Mouse (Mus musculus): ENCODE data around the gene Limd1.
A peak's percentile ranks its signal among the peaks of the same experiment; 100 is the strongest.

The Limd1 gene

DNA sequence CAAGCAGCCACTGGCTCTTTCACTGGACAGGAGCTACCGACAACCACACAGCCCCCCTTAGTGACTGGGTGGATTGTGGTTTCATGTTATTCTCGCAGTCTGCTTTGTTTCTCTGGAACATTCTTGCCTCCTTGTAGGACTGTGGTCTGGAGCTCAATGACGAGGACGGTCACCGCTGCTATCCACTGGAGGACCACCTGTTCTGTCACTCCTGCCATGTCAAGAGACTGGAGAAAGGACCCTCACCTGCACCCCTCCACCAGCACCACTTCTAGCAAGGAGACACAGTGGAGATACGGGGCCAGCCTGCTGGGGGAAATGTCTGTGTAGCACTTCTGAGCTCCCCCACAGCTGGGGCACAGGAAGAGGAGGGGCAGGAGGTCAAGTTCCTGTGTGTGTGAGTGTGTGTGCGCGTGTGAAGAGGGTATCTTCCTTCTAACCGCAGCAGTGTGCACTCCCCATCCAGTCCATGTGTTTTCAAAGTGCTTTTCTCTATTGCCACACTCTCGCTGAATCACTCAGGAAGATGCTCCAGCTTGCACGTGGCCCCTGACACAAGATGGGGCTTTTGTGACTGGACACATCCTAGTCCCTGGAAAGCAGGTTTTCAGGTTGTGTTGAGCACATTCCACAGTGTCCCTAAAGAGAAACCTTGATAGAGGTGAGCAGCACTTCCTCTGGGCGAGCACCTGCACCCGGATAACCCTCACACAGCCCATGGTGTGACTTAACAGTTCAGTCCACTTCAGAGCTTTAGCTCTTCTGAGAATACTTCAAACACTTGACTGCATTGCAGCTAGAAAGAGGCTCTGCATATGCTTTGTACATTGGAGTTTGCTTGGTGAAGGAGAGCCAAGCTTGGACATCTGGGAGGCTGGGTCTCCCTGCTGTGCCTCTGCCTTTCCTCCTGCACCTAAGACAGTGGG lies 40.7 kb downstream of the Limd1 start:
- no peak for DNase-seq

DNA sequence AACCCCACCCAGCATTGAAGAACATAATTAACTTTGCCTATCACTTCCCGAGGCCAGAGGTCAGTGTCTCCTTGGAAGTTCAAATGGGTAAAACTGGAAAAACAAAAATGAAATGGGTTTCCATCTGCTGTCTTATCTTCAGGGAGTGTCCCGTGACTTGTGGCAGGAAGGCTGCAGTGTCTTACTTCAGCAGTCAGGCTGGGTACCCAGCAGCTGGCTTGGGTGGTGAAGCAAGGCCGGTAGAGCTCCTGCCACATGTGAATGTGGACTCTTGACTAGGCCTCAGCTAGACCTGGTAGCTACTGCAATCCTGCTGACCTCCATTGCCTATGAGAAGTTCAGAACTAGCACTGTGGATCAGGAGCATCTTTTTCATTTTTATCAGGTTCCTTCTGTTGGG lies 42.2 kb downstream of the Limd1 start:
- no peak for DNase-seq

DNA sequence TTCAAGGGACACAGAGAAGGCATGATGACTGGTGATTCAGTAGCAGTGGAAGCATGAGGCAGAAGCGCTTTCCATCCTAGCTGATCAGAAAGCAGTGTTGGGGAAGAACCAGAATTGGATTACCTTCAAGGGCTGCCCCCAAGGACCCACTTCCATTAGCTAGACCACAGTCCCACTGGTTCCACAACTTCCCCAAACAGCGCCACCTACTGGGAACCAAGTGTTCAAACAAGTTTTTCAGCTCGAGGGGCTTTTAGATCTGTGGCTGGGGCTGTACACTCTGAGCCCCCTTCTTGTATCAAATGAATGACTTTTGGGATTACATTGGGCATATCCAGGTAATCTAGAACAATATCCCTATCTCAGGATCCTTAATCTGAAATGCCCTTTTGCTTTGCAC lies 45.2 kb downstream of the Limd1 start:
- no peak for DNase-seq

DNA sequence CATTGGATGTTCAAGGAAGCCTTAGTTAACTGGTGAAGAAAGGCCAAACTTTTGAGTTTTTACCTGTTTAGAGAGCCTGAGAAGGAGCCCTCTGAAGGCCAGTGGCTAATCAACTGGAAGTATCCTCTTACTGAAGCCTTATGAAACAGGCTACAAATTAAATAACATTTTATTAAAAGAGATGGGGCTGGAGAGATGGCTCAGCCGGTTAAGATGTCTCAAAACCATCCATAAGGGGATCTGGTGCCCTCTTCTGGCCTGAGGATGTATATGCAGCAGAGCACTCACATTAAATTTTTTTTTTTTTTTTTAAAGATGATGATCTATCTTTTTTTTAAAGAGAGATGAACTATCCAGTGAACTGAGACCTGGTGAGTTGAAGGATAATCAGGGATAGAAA lies 46.6 kb downstream of the Limd1 start:
- peak; percentile 76 for DNase-seq

DNA sequence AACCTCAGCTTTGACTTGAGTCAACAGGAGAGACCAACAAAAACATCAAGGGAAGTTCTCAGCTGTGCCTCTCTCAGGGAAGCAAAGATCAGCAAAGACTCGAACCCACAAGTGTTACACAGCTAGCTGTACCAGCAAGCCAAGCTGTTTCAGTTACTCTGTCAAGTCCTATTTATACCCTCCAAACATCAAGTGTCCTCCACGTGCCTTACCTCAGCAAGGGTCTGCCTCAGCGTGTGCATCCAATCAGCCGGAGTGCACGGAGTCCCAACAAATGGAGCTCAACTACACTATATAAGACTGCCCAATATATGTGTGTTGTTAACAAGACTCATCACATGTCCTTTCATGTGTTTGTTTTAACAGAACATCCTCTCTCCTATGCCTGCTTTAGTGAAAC lies 48.0 kb downstream of the Limd1 start:
- DNase-seq: no peak

DNA sequence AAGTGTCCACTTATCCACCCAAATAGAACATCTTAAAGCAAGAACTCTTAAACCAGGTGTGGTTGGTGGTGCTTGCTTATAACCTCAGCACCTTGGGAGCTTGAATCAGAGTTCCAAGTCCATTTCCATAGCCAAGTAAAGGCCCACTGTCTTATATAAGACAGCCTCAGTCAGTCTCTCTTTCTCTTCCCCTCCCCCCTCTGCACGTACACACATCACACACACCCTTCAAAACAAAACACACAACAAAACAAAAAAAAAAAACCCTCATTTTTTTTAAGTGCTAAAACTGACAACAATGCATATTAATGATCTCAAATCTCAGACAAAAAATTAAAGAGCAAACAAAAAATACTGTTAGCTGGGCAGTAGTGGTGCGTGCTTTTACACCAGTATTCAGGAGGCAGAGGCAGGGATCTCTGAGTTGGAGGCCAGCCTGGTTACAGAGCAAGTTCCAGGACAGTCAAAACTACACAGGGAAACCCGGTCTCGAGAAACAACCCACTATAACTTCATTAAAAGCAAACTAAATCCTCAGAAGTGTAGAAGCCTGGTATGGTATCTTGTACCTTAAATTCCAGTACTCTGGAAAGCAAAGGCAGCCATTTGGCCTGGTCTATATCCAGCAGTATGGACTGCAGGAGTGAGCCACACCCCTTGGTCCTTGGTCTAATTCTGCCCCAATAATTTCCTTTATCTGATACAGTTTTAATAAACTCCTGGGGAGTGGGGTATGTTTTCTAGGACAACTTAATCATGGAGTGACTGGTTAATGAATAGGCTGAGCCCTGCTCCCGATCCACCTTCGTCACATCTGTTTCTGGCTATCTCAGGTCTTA lies 49.8 kb downstream of the Limd1 start:
- peak; percentile 62 for DNase-seq

DNA sequence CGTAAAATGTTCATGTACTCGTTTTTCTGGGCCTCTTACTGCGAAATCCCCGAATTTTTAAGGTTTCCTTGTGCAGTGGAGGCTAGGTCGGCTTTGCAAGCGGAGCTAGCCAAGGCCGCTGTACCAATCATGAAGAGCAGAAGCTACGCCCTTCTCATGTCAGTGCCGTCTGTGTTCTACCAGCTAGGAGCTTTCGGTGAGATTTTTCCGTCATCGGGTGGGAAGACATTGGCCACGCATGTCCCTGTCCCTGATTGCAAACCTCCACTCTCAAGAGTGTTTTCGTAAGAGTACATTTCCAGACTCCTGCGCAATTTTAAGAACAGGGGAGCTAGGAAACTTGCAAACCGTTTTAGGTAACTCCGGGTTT lies 50.4 kb downstream of the Limd1 start:
- no peak for DNase-seq

DNA sequence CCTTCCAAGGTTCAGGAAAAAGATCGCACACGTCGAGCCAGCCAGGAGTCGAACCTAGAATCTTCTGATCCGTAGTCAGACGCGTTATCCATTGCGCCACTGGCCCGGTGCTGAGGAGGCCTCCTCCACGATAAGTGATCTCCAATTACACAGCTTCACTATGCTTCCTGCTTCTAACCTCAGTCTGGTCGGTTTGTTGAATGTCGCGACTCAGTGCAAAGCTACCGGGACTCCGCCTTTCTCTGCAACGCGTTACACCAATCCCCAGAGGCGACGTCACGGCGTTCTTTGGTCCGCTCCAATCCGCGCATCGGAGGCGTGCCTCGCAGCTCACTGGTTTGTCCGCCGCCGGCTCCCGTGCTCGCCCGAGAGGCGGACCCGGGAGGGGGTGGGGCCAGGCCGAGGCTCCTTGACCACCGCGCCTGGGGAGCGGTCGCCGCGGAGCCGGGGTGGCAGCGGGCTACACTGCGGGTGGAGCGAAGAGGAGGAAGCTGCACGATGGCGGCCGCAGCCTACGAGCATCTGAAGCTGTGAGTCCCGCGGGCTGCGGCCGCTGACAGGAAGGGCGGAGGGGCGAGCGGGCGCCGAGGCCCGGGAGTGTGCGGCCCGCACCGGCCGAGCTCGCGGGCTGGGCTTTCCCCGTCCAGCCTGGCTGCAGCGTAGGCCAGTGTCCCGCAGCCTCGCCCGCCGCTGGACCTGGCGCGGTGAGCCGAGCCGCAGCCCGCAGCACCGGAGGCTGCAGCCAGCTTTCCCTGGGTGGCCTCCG lies 51.1 kb downstream of the Limd1 start, which contains the start of gene Sacm1l:
Gene Sacm1l, plus strand, starts transcription at position 368 of the 766 bp plus-strand sequence.
- peak; percentile 98 for DNase-seq

DNA sequence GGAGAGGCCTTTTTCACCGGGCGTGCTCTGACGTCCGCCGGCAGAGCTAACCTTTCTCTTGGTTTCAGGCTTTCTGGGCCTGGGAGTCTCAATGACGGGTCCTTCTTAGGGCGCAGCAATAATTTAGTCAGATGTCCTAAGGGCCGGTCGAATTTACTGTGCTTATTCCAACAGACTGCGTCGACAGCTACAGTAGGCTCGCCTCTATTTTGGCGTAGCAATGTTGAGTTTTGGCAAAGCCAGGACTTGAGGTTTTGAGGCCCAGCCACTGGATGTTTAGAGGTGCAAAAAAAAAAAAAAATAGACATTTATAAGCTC lies 51.6 kb downstream of the Limd1 start:
- DNase-seq: no peak

DNA sequence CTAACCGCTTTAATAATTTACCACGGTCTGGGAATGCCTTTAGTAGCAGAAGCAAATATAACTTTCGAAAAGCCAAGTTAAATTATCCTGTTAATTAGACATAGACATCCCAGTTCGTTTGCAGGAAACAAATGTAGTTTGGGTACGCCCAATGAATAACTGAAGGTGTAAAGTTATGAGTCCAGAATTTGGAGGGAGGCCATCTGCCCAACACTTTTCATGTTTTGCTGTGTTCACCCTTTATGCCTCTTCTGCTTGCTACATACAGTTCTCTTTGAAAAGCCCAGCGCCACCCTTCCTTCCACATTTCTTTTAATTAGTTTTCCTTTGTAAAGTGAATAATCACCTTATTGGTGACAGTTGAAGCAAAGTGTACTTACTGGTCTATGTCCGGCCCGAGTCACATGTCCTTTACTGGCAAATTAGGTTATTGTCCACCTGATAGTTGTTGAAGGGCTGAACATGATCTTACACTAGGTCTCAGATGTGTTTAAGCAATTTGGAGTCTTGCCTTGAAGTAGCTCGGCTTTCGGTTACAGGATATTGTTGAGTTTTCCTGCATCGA lies 52.1 kb downstream of the Limd1 start:
- no peak for DNase-seq

DNA sequence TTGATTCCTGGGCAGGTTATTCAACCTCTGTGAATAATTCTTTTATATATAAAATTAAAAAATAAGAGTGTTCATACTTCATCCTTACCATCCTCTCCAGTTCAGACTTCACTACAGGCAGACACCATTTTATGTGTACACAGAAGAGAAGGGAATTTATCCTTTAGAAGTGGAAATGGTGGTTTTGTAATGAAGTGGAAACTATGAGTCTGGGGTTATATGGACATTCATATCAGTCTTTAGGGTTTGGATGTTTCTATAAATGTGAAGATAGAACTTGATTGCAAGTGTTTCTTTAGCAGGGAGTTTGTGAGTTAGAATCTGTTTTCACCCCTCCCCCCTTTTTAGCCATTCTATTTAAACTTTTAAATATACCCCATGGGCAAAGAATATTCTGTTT lies 52.7 kb downstream of the Limd1 start:
- DNase-seq: no peak

DNA sequence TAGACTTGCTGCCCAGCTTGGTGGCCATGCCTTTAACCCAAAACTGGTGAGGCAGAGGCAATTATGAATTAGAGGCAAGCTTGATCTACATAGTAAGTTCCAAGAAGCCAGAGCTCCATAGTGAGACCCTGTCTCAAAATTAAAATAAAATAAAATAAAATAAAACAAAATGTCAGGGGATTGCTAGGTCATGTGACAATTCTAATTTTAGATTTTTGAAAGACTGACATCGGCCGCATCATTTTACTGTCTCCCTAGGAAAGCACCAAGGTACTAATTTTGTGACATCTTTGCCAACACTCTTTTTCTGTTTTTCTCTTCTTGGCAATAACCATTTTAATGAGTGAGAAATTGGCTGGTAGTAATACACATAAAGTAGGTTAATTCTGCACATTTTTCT lies 58.1 kb downstream of the Limd1 start:
- DNase-seq: no peak

DNA sequence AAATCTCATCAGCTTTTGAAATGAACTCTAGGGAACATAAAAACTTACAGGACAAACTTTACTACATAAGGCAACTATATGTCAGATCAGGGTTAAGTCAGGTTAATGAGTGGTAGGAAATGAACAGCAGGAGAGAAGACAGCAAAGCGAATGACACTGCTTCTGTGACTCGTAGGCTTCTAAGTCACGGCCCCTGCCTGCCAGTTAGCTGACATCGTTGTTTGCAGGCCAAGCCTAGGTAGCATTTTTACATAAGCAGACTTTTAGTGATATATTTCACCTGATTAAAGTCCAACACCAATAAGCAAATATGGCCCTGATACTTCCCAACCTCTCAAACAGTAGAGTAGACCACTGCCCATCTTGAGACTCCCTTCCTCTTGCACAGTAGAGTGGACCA lies 59.7 kb downstream of the Limd1 start:
- DNase-seq: no peak

DNA sequence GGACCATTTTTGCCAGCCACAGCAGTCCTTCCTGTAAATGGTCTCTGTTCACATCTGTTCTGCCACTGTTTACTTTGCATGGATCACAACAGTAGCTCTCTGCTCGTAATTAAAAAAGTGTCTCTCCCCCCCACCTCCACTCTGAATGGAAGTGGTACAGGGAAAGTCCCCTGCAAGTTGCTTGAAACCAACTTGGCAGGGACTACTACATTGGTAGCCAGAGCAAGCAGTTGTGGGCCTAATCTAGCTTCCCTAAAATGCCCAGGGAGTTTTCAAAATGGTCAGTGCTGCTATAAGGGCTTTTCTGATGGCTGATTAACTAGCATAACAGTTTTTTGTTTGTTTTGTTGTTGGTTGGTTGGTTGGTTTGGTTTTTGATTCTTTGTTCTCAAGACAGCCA lies 60.6 kb downstream of the Limd1 start:
- no peak for DNase-seq

DNA sequence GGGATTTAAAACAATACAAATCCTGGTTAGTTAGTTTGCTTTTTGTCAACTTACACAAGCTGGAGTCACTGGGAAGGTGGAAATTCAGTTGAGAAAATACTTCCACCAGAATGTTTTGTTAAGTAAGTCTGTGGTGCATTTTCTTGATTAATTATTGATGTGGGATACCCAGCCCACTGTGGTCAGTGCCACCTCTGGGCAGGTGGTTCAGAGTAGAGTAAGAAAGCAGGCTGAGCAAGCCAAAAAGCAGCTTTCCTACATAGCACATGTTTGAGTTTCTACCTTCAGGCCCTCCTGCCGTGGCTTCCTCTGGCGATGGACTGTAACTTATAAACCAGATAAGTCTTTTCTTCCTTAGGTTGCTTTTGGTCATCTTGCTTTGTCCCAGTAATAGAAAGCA lies 61.3 kb downstream of the Limd1 start:
- DNase-seq: no peak

DNA sequence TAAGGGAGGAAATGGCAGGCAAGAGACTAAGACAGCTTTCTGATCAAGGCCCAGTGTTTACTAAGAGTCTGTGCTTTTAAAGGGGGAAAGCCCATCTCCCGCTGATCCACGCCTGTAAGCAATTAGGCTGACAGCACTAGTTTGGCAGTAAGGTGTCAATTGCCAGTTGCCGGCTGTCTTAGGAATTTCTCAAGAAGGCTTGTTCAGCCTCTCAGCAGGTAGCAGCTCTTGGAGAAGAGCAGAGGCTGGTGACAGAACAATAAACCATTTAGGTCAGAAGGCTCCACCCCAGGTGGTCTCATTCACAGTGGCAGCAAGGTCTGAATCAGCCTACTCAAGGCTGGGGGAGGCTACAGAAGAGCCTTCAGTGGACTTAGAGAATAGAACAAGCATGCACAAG lies 76.1 kb downstream of the Limd1 start:
- no peak for DNase-seq

Measured in cerebellum, adult 9-10 months (tissue).